Mouse (Mus musculus): ENCODE measurements at regions not wholly inside any gene's neighbourhood (a gene's known extent, or its start where the extent isn't known, plus 50 kb on each side); places are given as distances from the start of the nearest gene placed in this dataset.
A peak's percentile ranks its signal among the peaks of the same experiment; 100 is the strongest.

GRCm38 (mm10) chr13:107699251-107699650 is 345.0 kb upstream of the Smim15 start:
- WGBS: 81% methylated on average over 5 of the region's 5 CpGs
- Histone ChIP-seq H3K4me1 (ENCODE audit: insufficient read depth, low read length) (peaks cover 14% of the 10 kb centered on the region), H3K27ac (ENCODE audit: low read length) (no peak overlapping the region), H3K4me3 (ENCODE audit: low read length) (no peak overlapping the region), H3K27me3 (ENCODE audit: insufficient read depth, low read length) (no peaks in the 10 kb centered on the region), H3K9ac (replicated peaks; ENCODE audit: low read length) (no peak overlapping the region), H3K36me3 (ENCODE audit: insufficient read depth, low read length) (no peaks in the 10 kb centered on the region), H3K9me3 (ENCODE audit: low read length) (no peaks in the 10 kb centered on the region; the same call in 1 of the 2 replicates), H3K4me2 (replicated peaks; ENCODE audit: low read depth, low read length) (no peak overlapping the region)
- no peak for ATAC-seq (ENCODE audit: low FRiP score, low TSS enrichment)

- Histone ChIP-seq H3K36me3 (ENCODE audit: insufficient read depth, low read length) (no peaks in the 10 kb centered on the region), H3K9me3 (ENCODE audit: low read length) (no peaks in the 10 kb centered on the region; the same call in 1 of the 2 replicates), H3K27ac (ENCODE audit: low read length) (no peak overlapping the region), H3K4me1 (ENCODE audit: insufficient read depth, low read length) (peaks cover 14% of the 10 kb centered on the region), H3K27me3 (ENCODE audit: insufficient read depth, low read length) (no peaks in the 10 kb centered on the region), H3K4me3 (ENCODE audit: low read length) (no peak overlapping the region), H3K9ac (replicated peaks; ENCODE audit: low read length) (no peak overlapping the region), H3K4me2 (replicated peaks; ENCODE audit: low read depth, low read length) (no peak overlapping the region)
- no peak for ATAC-seq (ENCODE audit: low FRiP score, low TSS enrichment)
- WGBS: 92% methylated on average over 7 of the region's 7 CpGs
Observed at GRCm38 (mm10) chr13:107698345-107698744, 345.9 kb upstream of the Smim15 start.

- H3K4me2 ChIP-seq (replicated peaks; ENCODE audit: low read depth, low read length): no peak overlapping the region
- peak; percentile 84 for ATAC-seq (ENCODE audit: low FRiP score, low TSS enrichment)
- H3K4me3 ChIP-seq (ENCODE audit: low read length): no peak overlapping the region
- no peak overlapping the region for H3K9ac ChIP-seq (replicated peaks; ENCODE audit: low read length)
- H3K4me1 ChIP-seq (ENCODE audit: insufficient read depth, low read length): peaks cover 5% of the 10 kb centered on the region; the same call in 1 of the 2 replicates
- WGBS: 55% methylated on average over 5 of the region's 5 CpGs
- H3K27me3 ChIP-seq (ENCODE audit: insufficient read depth, low read length): no peaks in the 10 kb centered on the region
- H3K36me3 ChIP-seq (ENCODE audit: insufficient read depth, low read length): no peaks in the 10 kb centered on the region
- peak overlapping the region; percentile 0; the same call in 1 of the 2 replicates for H3K27ac ChIP-seq (ENCODE audit: low read length)
- H3K9me3 ChIP-seq (ENCODE audit: low read length): no peaks in the 10 kb centered on the region
Observed at GRCm38 (mm10) chr13:107692123-107692830, 352.0 kb upstream of the Smim15 start.

- peaks cover 5% of the 10 kb centered on the region; the same call in 1 of the 2 replicates for H3K4me1 ChIP-seq (ENCODE audit: insufficient read depth, low read length)
- no peaks in the 10 kb centered on the region for H3K36me3 ChIP-seq (ENCODE audit: insufficient read depth, low read length)
- H3K27ac ChIP-seq (ENCODE audit: low read length): no peak overlapping the region
- ATAC-seq (ENCODE audit: low FRiP score, low TSS enrichment): no peak
- 61% methylated on average over 6 of the region's 6 CpGs for WGBS
- no peak overlapping the region for H3K9ac ChIP-seq (replicated peaks; ENCODE audit: low read length)
- no peaks in the 10 kb centered on the region for H3K27me3 ChIP-seq (ENCODE audit: insufficient read depth, low read length)
- H3K4me3 ChIP-seq (ENCODE audit: low read length): no peak overlapping the region
- no peaks in the 10 kb centered on the region for H3K9me3 ChIP-seq (ENCODE audit: low read length)
- no peak overlapping the region for H3K4me2 ChIP-seq (replicated peaks; ENCODE audit: low read depth, low read length)
Observed at GRCm38 (mm10) chr13:107688972-107689371, 355.3 kb upstream of the Smim15 start.

GRCm38 (mm10) chr13:107685231-107685630 is 359.0 kb upstream of the Smim15 start:
- no peak overlapping the region for H3K9ac ChIP-seq (replicated peaks; ENCODE audit: low read length)
- 77% methylated on average over 3 of the region's 3 CpGs for WGBS
- no peak for ATAC-seq (ENCODE audit: low FRiP score, low TSS enrichment)

GRCm38 (mm10) chr13:107683909-107684308 is 360.3 kb upstream of the Smim15 start:
- WGBS: 87% methylated on average over 3 of the region's 3 CpGs
- no peak overlapping the region for H3K4me2 ChIP-seq (replicated peaks; ENCODE audit: low read depth, low read length)
- no peak overlapping the region for H3K9ac ChIP-seq (replicated peaks; ENCODE audit: low read length)
- no peak overlapping the region for H3K4me3 ChIP-seq (ENCODE audit: low read length)
- no peaks in the 10 kb centered on the region for H3K27me3 ChIP-seq (ENCODE audit: insufficient read depth, low read length)
- no peaks in the 10 kb centered on the region for H3K36me3 ChIP-seq (ENCODE audit: insufficient read depth, low read length)
- ATAC-seq (ENCODE audit: low FRiP score, low TSS enrichment): no peak
- no peak overlapping the region for H3K27ac ChIP-seq (ENCODE audit: low read length)
- H3K9me3 ChIP-seq (ENCODE audit: low read length): no peaks in the 10 kb centered on the region
- peaks cover 4% of the 10 kb centered on the region; the same call in 1 of the 2 replicates for H3K4me1 ChIP-seq (ENCODE audit: insufficient read depth, low read length)

More at GRCm38 (mm10) chr13:107685231-107685630, 359.0 kb upstream of the Smim15 start:
- no peaks in the 10 kb centered on the region for H3K9me3 ChIP-seq (ENCODE audit: low read length)
- H3K27ac ChIP-seq (ENCODE audit: low read length): no peak overlapping the region
- no peak overlapping the region for H3K4me2 ChIP-seq (replicated peaks; ENCODE audit: low read depth, low read length)
- H3K27me3 ChIP-seq (ENCODE audit: insufficient read depth, low read length): no peaks in the 10 kb centered on the region
- no peak overlapping the region for H3K4me3 ChIP-seq (ENCODE audit: low read length)
- H3K36me3 ChIP-seq (ENCODE audit: insufficient read depth, low read length): no peaks in the 10 kb centered on the region
- peaks cover 4% of the 10 kb centered on the region; the same call in 1 of the 2 replicates for H3K4me1 ChIP-seq (ENCODE audit: insufficient read depth, low read length)

GRCm38 (mm10) chr13:107681719-107682118 is 362.5 kb upstream of the Smim15 start:
- Histone ChIP-seq H3K27ac (ENCODE audit: low read length) (no peak overlapping the region), H3K27me3 (ENCODE audit: insufficient read depth, low read length) (no peaks in the 10 kb centered on the region), H3K4me1 (ENCODE audit: insufficient read depth, low read length) (peaks cover 7% of the 10 kb centered on the region), H3K4me3 (ENCODE audit: low read length) (no peak overlapping the region), H3K4me2 (replicated peaks; ENCODE audit: low read depth, low read length) (no peak overlapping the region), H3K36me3 (ENCODE audit: insufficient read depth, low read length) (no peaks in the 10 kb centered on the region), H3K9ac (replicated peaks; ENCODE audit: low read length) (no peak overlapping the region), H3K9me3 (ENCODE audit: low read length) (no peaks in the 10 kb centered on the region)
- 75% methylated on average over 5 of the region's 5 CpGs for WGBS
- ATAC-seq (ENCODE audit: low FRiP score, low TSS enrichment): no peak

- Histone ChIP-seq H3K36me3 (ENCODE audit: insufficient read depth, low read length) (no peaks in the 10 kb centered on the region), H3K4me1 (ENCODE audit: insufficient read depth, low read length) (peaks cover 20% of the 10 kb centered on the region), H3K4me2 (replicated peaks; ENCODE audit: low read depth, low read length) (no peak overlapping the region), H3K9me3 (ENCODE audit: low read length) (no peaks in the 10 kb centered on the region), H3K9ac (replicated peaks; ENCODE audit: low read length) (no peak overlapping the region), H3K4me3 (ENCODE audit: low read length) (no peak overlapping the region), H3K27me3 (ENCODE audit: insufficient read depth, low read length) (no peaks in the 10 kb centered on the region), H3K27ac (ENCODE audit: low read length) (no peak overlapping the region)
- no peak for ATAC-seq (ENCODE audit: low FRiP score, low TSS enrichment)
Observed at GRCm38 (mm10) chr13:107678860-107679259, 365.4 kb upstream of the Smim15 start.

GRCm38 (mm10) chr13:107677091-107677470 is 367.2 kb upstream of the Smim15 start:
- Histone ChIP-seq H3K4me2 (replicated peaks; ENCODE audit: low read depth, low read length) (no peak overlapping the region), H3K36me3 (ENCODE audit: insufficient read depth, low read length) (no peaks in the 10 kb centered on the region), H3K9ac (replicated peaks; ENCODE audit: low read length) (no peak overlapping the region), H3K4me3 (ENCODE audit: low read length) (no peak overlapping the region), H3K9me3 (ENCODE audit: low read length) (no peaks in the 10 kb centered on the region), H3K27ac (ENCODE audit: low read length) (peak overlapping the region; percentile 93), H3K4me1 (ENCODE audit: insufficient read depth, low read length) (peaks cover 20% of the 10 kb centered on the region), H3K27me3 (ENCODE audit: insufficient read depth, low read length) (no peaks in the 10 kb centered on the region)
- no peak for ATAC-seq (ENCODE audit: low FRiP score, low TSS enrichment)
- 52% methylated on average over 8 of the region's 8 CpGs for WGBS

- peak overlapping the region; percentile 27; the same call in 1 of the 2 replicates for H3K9ac ChIP-seq (replicated peaks; ENCODE audit: low read length)
- H3K27me3 ChIP-seq (ENCODE audit: insufficient read depth, low read length): no peaks in the 10 kb centered on the region
- peak overlapping the region; percentile 93 for H3K27ac ChIP-seq (ENCODE audit: low read length)
- no peaks in the 10 kb centered on the region for H3K36me3 ChIP-seq (ENCODE audit: insufficient read depth, low read length)
- peaks cover 20% of the 10 kb centered on the region for H3K4me1 ChIP-seq (ENCODE audit: insufficient read depth, low read length)
- no peaks in the 10 kb centered on the region for H3K9me3 ChIP-seq (ENCODE audit: low read length)
- H3K4me3 ChIP-seq (ENCODE audit: low read length): no peak overlapping the region
- ATAC-seq (ENCODE audit: low FRiP score, low TSS enrichment): peak; percentile 93
- WGBS: 15% methylated on average over 9 of the region's 9 CpGs
- peak overlapping the region; percentile 19; the same call in 1 of the 2 replicates for H3K4me2 ChIP-seq (replicated peaks; ENCODE audit: low read depth, low read length)
Observed at GRCm38 (mm10) chr13:107676310-107677090, 367.7 kb upstream of the Smim15 start.

All from kidney, embryonic 16.5 days (tissue).